12 mouse cellular contexts compared by ENCODE assay signal in genomic region chr8:92252597-92253375, GRCm38 (mm10).
DNase-seq lines count a peak whose midpoint lies in the region; ATAC-seq and TF ChIP-seq lines count a peak whose summit lies in the region.
"Had no signal": no experiment of that assay in that cellular context is flagged by ENCODE, and none has a peak within 500 bp of the region (broad histone marks: within the 10 kb centered on the region; RNA-seq: fewer than 3 reads in every experiment).

No protein-coding gene starts in this region.

- peak; percentile 31; the same call in 1 of the 2 replicates for TF ChIP-seq EP300 in lung, postnatal 0 days (IDR thresholded peaks at IDR 0.05)

- H3K4me2 ChIP-seq in heart, embryonic 11.5 days = no peak overlapping the region
- no peak overlapping the region for H3K4me2 ChIP-seq in lung, postnatal 0 days (replicated peaks; ENCODE audit: low read depth, low read length)
- H3K4me2 ChIP-seq in myocyte (ENCODE audit: low read depth) = peak overlapping the region; percentile 63
- no peak overlapping the region for H3K4me2 ChIP-seq in hindbrain, embryonic 13.5 days
- H3K4me2 ChIP-seq in kidney, embryonic 14.5 days (replicated peaks; ENCODE audit: low read depth, low read length) = no peak overlapping the region

- no peaks in the 10 kb centered on the region for H3K9me3 ChIP-seq in heart, embryonic 11.5 days (replicated peaks; ENCODE audit: control insufficient read depth, low read length)
- no peaks in the 10 kb centered on the region for H3K9me3 ChIP-seq in lung, postnatal 0 days (ENCODE audit: low read length)
- no peaks in the 10 kb centered on the region for H3K9me3 ChIP-seq in hindbrain, embryonic 13.5 days
- no peaks in the 10 kb centered on the region for H3K9me3 ChIP-seq in kidney, embryonic 14.5 days (ENCODE audit: control insufficient read depth, low read length)

- H3K4me3 ChIP-seq in heart, embryonic 11.5 days (ENCODE audit: low read depth, low read length) = no peak overlapping the region
- H3K4me3 ChIP-seq in lung, postnatal 0 days (ENCODE audit: low read depth, low read length) = no peak overlapping the region
- no peak overlapping the region for H3K4me3 ChIP-seq in myocyte
- H3K4me3 ChIP-seq in hindbrain, embryonic 13.5 days = no peak overlapping the region
- H3K4me3 ChIP-seq in kidney, embryonic 14.5 days (ENCODE audit: low read length) = no peak overlapping the region
- H3K4me3 ChIP-seq: gastrocnemius, adult 2 months had no signal

- no peak overlapping the region for H3K9ac ChIP-seq in heart, embryonic 11.5 days (ENCODE audit: low read depth, low read length)
- no peak overlapping the region for H3K9ac ChIP-seq in lung, postnatal 0 days (replicated peaks; ENCODE audit: low read depth)
- no peak overlapping the region for H3K9ac ChIP-seq in hindbrain, embryonic 13.5 days
- no peak overlapping the region for H3K9ac ChIP-seq in kidney, embryonic 14.5 days (ENCODE audit: low read depth, low read length)

- intact Hi-C loops in heart, postnatal 25 days (cut with DNase I) = no loop called here

- H3K27me3 ChIP-seq in heart, embryonic 11.5 days (ENCODE audit: control insufficient read depth, insufficient read depth, low read length) = no peaks in the 10 kb centered on the region
- H3K27me3 ChIP-seq in lung, postnatal 0 days (replicated peaks; ENCODE audit: insufficient read depth, low read length) = no peaks in the 10 kb centered on the region
- H3K27me3 ChIP-seq in myocyte (ENCODE audit: control insufficient read depth, insufficient read depth, insufficient read length) = no peaks in the 10 kb centered on the region
- H3K27me3 ChIP-seq in hindbrain, embryonic 13.5 days = no peaks in the 10 kb centered on the region
- no peaks in the 10 kb centered on the region for H3K27me3 ChIP-seq in kidney, embryonic 14.5 days (ENCODE audit: control insufficient read depth, insufficient read depth, low read length)

- 56% methylated on average over 8 of the region's 8 CpGs for WGBS in heart, embryonic 11.5 days (ENCODE audit: insufficient replicate concordance)
- WGBS in lung, postnatal 0 days = 38% methylated on average over 8 of the region's 8 CpGs
- WGBS in hindbrain, embryonic 13.5 days = 70% methylated on average over 8 of the region's 8 CpGs
- WGBS in kidney, embryonic 14.5 days = 46% methylated on average over 8 of the region's 8 CpGs

- no peaks in the 10 kb centered on the region; the same call in 1 of the 2 replicates for H3K4me1 ChIP-seq in heart, embryonic 11.5 days (ENCODE audit: control insufficient read depth, insufficient read depth, low read length)
- no peaks in the 10 kb centered on the region for H3K4me1 ChIP-seq in lung, postnatal 0 days (ENCODE audit: insufficient read depth, low read depth, low read length)
- H3K4me1 ChIP-seq in hindbrain, embryonic 13.5 days (replicated peaks) = no peaks in the 10 kb centered on the region; the same call in 1 of the 2 replicates
- no peaks in the 10 kb centered on the region for H3K4me1 ChIP-seq in kidney, embryonic 14.5 days (ENCODE audit: control insufficient read depth, insufficient read depth, low read length)

- no peak for ATAC-seq in heart, embryonic 11.5 days (replicated peaks; ENCODE audit: insufficient number of reproducible peaks, low FRiP score, low TSS enrichment)
- ATAC-seq in lung, postnatal 0 days = peak; percentile 87
- no peak for ATAC-seq in hindbrain, embryonic 13.5 days (ENCODE audit: low FRiP score)
- no peak for ATAC-seq in kidney, embryonic 14.5 days (ENCODE audit: low FRiP score, low TSS enrichment)
- ATAC-seq: CD4-positive, CD25-positive, alpha-beta regulatory T cell, adult 4 months had no signal

- no peak for TF ChIP-seq CTCF in lung, postnatal 0 days (IDR thresholded peaks at IDR 0.05)

- no peaks in the 10 kb centered on the region for H3K36me3 ChIP-seq in heart, embryonic 11.5 days (ENCODE audit: control insufficient read depth, insufficient read depth, low read length)
- no peaks in the 10 kb centered on the region for H3K36me3 ChIP-seq in lung, postnatal 0 days (ENCODE audit: insufficient read depth, low read length)
- no peaks in the 10 kb centered on the region for H3K36me3 ChIP-seq in myocyte (ENCODE audit: control insufficient read depth, insufficient read depth)
- H3K36me3 ChIP-seq in hindbrain, embryonic 13.5 days = no peaks in the 10 kb centered on the region
- H3K36me3 ChIP-seq in kidney, embryonic 14.5 days (ENCODE audit: control insufficient read depth, insufficient read depth, low read length) = no peaks in the 10 kb centered on the region

- TF ChIP-seq POLR2A in myocyte (IDR thresholded peaks at IDR 0.05; ENCODE audit: insufficient read length, low read depth) = no peak

- no peak overlapping the region for H3ac ChIP-seq in myocyte (ENCODE audit: control insufficient read depth, insufficient read length)

- no peak for DNase-seq in heart, postnatal 25 days (ENCODE audit: low spot score)
- DNase-seq in lung, postnatal 0 days (ENCODE audit: low spot score) = peak; percentile 80
- no peak for DNase-seq in lung, postnatal 36 days
- peak; percentile 27 to 48 for DNase-seq in layer of hippocampus, adult 8-10 months (ENCODE audit: low spot score in 2 of 2)
- DNase-seq: cerebellum, postnatal 14 days; gastrocnemius, adult 2 months; kidney, adult 2 months had no signal

- H3K79me2 ChIP-seq in myocyte (ENCODE audit: control insufficient read depth, insufficient read depth) = no peaks in the 10 kb centered on the region

- peak overlapping the region; percentile 51 for H3K27ac ChIP-seq in heart, embryonic 11.5 days (ENCODE audit: low read depth, low read length)
- no peak overlapping the region for H3K27ac ChIP-seq in lung, postnatal 0 days (ENCODE audit: low read length)
- H3K27ac ChIP-seq in hindbrain, embryonic 13.5 days = no peak overlapping the region
- no peak overlapping the region for H3K27ac ChIP-seq in kidney, embryonic 14.5 days (ENCODE audit: low read depth, low read length)
- H3K27ac ChIP-seq: gastrocnemius, adult 2 months had no signal

TF ChIP-seq in myocyte, 11 proteins besides CTCF, POLR2A, EP300 and RAD21:
- no peak for TF ChIP-seq USF1 (IDR thresholded peaks at IDR 0.05; ENCODE audit: low read depth)
- peak in 2 of 3 experiments; percentile 76 to 95 for TF ChIP-seq MYOG (IDR thresholded peaks at IDR 0.05; ENCODE audit: control insufficient read depth in 1 of 3, insufficient read depth in 1 of 3, insufficient read length in 2 of 3, low read depth in 2 of 3)
- TF ChIP-seq TCF12 (IDR thresholded peaks at IDR 0.05; ENCODE audit: insufficient read depth, poor library complexity, severe bottlenecking) = peak; percentile 82
- TF ChIP-seq MYOD1 (IDR thresholded peaks at IDR 0.05; ENCODE audit: control insufficient read depth in 1 of 3, insufficient read length in 2 of 3, low read depth in 2 of 3) = peak; percentile 84 to 90 (median 86)
- no peak for TF ChIP-seq CEBPB (IDR thresholded peaks at IDR 0.05; ENCODE audit: insufficient read depth, poor library complexity, severe bottlenecking)
- no peak for TF ChIP-seq E2F4 (IDR thresholded peaks at IDR 0.05; ENCODE audit: insufficient read depth)
- TF ChIP-seq TCF3 (IDR thresholded peaks at IDR 0.05; ENCODE audit: insufficient read length, low read depth) = peak; percentile 55
- TF ChIP-seq MAX (IDR thresholded peaks at IDR 0.05; ENCODE audit: low read depth) = no peak
- TF ChIP-seq REST (IDR thresholded peaks at IDR 0.05; ENCODE audit: insufficient read depth, insufficient read length) = no peak

Comparison
In these comparisons a context has a peak if more than half of its experiments do, and no peak if none do; other contexts are left out.
1. DNase-seq: peak in lung, postnatal 0 days (single experiment) and layer of hippocampus, adult 8-10 months (2 of 2); none in heart, postnatal 25 days (single experiment) and lung, postnatal 36 days (single experiment).